Mouse (Mus musculus): ENCODE measurements around the gene Fndc8.

Gene Fndc8

GRCm38 (mm10) chr11:82869506-82870172 is 22.3 kb upstream of the Fndc8 start:
- DNase-seq (ENCODE audit: low spot score in 2 of 2): no peak

DNA sequence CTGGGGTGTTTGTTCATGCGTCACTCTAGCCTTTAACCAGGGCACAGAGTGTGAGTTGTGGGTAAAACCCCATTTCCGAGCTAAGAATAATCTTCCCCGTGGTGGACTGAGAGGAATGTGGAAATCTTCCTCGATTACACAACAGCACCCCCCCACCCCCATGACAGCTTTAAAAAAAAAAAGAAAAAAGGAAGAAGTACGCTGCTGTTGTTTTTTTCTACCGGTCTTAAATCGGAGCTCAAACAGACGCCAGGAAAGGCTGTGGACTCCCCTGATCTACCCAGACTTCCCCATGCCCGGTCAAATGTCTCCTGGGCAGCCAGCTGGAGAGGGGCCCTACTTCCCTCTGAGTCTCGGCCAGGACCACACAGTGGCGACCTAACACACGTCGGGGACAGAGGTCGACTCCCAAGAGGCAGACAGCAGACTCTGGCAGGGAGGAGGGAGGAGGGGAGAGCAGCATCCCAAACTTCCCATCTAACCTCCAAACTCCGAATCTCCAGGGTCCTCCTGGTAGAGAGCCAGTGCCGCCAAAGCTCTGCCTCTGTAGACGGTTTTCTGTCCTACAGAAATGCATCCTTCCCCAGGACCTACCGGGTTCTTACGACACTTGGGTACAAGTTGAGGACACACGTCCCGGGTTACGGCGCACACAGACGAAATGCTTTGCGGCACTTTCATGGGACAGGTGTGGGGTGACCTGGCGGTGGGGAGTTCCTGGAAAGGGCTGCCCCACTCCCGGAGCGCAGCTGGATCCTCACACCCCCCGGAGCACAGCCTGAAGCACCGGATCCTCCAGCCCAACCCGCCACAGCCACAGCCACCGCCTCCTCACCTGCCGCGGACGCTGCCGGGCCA is 21.5 kb upstream of the Fndc8 start:
- peak; percentile 60 to 69 for DNase-seq (ENCODE audit: low spot score in 2 of 2)

GRCm38 (mm10) chr11:82871031-82871446 is 20.9 kb upstream of the Fndc8 start, which contains the start of gene Rffl:
TSS of gene Rffl (minus strand) at chr11:82871210.
- peak; percentile 93 to 96 for DNase-seq (ENCODE audit: low spot score in 2 of 2)

DNA sequence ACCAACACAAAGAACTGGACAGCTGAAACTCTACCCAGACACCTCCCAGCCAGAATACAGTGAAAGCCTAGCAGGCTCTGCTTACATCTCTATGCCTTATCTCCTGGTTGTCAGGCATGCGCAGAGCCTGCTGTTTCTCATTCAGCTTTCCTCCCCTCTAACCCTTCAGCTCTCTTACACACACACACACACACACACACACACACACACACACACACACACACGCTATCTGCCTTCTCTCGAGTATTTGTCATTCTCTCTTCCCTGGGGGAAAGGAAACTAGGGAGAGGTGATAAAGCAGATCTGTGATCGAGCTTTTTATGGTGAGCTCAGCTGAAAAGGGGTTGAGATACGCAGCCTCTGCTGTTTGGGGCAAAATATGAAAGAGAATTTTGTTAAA is 17.0 kb upstream of the Fndc8 start:
- DNase-seq (ENCODE audit: low spot score in 2 of 2): no peak

DNA sequence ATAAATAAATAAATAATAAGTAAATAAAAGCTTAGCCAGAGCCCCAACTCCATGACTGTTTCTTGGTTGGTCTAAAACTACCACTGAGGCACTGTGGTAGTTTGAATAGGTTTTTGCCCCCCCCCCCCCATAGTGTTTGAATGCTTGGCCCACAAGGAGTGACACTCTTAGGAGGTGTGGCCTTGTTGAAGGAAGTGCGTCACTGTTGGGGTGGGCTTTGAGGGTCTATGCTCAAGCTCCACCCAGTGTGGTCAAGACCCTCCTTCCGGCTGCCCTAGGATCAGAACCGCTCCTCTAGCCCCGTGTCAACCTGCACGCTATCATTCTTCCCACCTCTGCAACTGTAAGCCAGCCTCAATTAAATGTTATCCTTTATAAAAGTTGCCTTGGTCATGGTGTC is 16.3 kb upstream of the Fndc8 start:
- no peak for DNase-seq (ENCODE audit: low spot score in 2 of 2)

GRCm38 (mm10) chr11:82877726-82878344 is 14.1 kb upstream of the Fndc8 start:
- DNase-seq (ENCODE audit: low spot score in 2 of 2): no peak

DNA sequence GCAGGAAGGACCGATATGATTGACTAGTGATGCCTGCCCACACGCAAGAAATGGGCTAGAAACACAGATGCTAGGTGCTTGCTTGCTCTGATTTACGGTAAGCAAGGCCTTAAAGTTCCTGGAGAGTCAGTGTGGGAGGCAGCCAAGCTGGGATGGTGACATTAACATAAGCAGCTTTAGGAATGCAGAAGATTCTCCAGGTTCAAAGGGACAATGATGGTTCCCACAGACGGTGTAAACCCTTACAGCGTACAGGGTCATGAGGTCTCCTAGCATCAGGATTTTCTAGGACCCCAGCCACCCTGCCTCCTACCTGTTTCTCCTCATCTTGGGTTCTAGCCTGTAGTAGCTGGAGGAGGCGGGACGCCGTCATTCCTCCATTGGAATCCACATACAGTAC is 8.7 kb upstream of the Fndc8 start:
- no peak for DNase-seq (ENCODE audit: low spot score in 2 of 2)

DNA sequence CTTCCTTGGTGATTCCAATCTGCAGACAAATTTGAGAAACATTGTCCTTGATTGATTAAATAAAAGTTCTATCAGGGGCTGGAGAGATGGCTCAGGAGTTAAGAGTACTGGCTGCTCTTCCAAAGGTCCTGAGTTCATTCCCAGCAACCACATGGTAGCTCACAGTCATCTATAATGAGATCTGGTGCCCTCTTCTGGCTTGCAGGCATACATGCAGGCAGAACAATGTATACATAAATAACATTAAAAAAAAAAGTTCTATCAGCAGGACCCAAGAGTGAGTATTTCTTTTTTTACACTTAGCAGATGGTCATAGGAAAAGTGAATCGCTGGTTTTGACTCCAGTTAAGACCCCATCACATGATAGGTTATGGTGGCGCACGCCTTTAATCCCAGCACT is 5.4 kb upstream of the Fndc8 start:
- no peak for DNase-seq (ENCODE audit: low spot score in 2 of 2)

- peak; percentile 50 to 55 for DNase-seq (ENCODE audit: low spot score in 2 of 2)
Observed at GRCm38 (mm10) chr11:82888491-82888946, 3.4 kb upstream of the Fndc8 start.

DNA sequence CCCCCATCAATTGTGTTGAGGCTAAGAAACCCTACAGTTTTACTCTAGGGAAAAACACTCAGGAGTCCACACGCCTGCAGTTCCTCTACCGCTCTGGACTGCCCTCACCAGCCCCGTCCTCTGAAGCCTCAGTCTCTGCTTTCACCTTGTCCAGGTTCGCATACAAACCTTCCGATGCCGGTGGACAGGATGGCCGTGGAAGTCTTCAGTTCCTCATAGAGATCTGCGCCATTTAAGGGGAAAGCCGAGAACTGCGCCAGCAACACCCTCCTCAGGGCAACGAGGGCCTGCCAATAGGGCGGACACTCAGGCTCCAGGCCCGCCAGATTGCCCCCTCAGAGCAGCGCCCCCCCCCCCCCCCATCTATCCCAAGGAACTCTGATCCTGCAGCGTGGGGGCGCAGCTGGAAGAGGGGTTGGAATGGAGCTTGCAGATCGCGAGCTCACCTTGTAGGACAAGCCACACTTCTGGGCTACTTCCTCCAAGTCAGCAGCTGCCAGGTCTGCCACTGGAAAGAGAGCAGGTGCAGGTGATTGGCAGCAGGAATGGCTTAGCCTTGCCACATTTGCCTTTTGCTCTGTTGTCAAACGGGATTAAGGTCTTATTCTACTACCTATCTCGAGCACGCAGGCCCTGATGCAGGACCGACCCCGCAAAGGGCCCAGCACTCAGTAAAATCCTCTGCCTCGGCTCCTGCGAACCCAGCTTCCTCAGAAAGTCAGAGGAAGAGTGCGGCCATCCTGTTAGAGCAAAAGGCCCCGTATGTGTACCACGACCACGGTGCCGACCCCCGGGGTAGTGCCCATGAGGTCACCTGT is 2.2 kb upstream of the Fndc8 start:
- no peak for DNase-seq (ENCODE audit: low spot score in 2 of 2)

- peak; percentile 92 to 95 for DNase-seq (ENCODE audit: low spot score in 2 of 2)
Observed at GRCm38 (mm10) chr11:82890342-82890762, 1.6 kb upstream of the Fndc8 start, which contains the start of gene Rad51d. TSS of gene Rad51d (minus strand) at chr11:82890614.

DNA sequence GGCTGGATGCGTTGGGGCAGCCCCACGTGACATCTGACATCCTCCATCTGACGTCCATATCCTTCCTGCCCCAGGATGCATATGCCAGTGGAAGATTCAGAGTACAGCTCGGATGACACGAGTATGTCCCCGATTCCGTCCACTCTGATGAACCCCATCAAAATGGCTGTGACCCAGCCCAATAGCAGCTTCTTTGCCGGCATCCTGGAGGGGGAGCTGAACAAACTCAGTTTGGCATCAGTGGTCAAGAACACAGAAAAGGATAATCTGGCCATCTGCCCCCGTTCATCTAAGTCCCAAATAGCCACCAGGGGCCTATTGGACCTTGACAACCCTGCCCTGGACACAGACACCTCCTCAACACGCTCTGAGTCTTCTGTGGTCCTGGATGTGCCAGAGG is 5.6 kb downstream of the Fndc8 start:
- DNase-seq (ENCODE audit: low spot score in 2 of 2): no peak

DNA sequence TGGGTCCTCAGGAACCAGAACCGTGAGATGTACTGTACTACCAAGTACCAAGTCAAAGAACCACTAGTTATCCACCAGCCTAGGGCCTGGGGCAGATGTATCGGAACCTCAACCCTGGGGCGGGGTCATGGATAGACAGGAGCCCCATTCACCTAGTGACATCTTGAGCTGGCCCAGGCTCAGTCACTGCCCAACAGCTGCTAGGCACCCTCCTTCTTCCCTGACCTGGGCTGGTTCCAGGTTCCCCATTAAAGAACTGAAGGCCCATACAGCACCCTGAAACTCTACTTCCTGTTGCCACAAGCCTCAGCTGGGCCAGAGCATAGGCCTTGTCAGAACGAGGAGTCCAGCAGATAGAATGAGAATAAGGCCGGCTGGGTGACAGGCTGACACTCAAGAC is 7.8 kb downstream of the Fndc8 start:
- DNase-seq (ENCODE audit: low spot score in 2 of 2): no peak

DNA sequence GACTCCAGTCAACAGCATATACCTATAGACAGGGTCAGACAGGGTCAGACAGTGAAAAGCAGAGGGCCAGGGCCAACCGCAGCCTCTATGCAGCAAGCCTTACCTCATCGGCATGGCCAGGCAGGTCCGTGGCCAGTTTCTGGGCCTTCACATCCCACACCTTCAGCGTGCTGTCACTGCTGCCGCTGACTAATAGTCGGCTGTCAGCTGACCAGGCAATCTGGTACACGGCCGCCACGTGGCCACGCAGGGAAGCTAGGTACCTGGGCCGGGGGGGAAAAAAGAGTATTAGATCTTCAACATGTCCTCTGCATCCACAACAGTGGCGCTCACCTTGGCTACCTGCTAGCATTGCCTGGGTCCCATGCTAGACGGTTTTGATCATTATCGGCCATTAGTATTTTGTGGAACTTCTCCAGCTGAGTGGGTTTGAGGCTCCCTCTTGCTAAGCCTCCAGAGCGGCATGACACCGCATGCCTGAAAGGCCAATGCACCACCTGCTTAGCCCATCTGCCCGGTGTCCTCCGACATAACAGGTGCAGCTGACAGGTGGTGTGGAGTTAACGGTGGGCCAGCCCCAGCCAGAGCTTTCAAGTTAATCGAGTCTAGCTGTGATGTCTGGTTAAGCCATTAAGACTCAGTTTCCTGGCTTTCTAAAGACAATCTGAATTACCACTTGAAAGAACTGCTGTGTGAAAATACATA is 9.8 kb downstream of the Fndc8 start:
- DNase-seq (ENCODE audit: low spot score in 2 of 2): no peak

GRCm38 (mm10) chr11:82904952-82905351 is 13.0 kb downstream of the Fndc8 start:
- no peak for DNase-seq (ENCODE audit: low spot score in 2 of 2)

GRCm38 (mm10) chr11:82905816-82906215 is 13.9 kb downstream of the Fndc8 start:
- DNase-seq (ENCODE audit: low spot score in 2 of 2): no peak

GRCm38 (mm10) chr11:82907651-82908607 is 16.0 kb downstream of the Fndc8 start, which contains the start of gene Nle1:
TSS of gene Nle1 (minus strand) at chr11:82908411.
- DNase-seq (ENCODE audit: low spot score in 2 of 2): peak; percentile 94 to 96

DNA sequence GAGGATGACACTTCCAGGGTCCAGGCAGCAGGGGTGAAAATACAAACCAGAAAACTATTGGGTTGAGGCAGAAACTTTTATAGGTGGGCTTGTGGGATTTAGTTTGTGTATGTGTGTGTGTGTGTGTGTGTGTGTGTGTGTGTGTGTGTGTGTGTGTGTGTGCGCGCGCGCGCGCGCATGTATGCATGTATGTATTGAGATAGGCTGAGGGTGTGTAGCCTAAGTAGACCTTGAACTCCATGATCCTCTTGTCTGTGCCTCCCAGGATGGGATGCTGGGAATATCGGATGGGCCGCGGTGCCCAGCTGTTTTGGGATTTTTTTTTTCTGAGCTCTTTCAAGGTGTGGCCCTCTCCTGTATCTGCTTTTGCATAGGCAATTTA is 16.7 kb downstream of the Fndc8 start:
- DNase-seq (ENCODE audit: low spot score in 2 of 2): no peak

- DNase-seq (ENCODE audit: low spot score in 2 of 2): no peak
Observed at GRCm38 (mm10) chr11:82910250-82910649, 18.3 kb downstream of the Fndc8 start, which contains the start of gene Unc45b. TSS of gene Unc45b (plus strand) at chr11:82910550.

Measured in right cerebral cortex, postnatal 10 days (tissue).